Mouse (Mus musculus) lung, embryonic 16.5 days (tissue): ENCODE data around the gene Bphl. TPM values are rescaled to one million over a fixed set of nuclear protein-coding genes. Genes with fewer than 3 reads are reported as not detected.
A peak's percentile ranks its signal among the peaks of the same experiment; 100 is the strongest.
"Not testable (repeated sequence)": the region's sequence is repeated elsewhere in the genome, so short reads cannot be mapped to it uniquely, and the experiment has no call there.

Experiments
- ATAC-seq: fragments of 200-750 bp; cut with Nextera tagmentation; 2 replicates; pipeline ENCODE4 v1.8.0; 2017; ENCODE audit warnings: low read depth, mild to moderate bottlenecking, moderate library complexity
- H3K27ac ChIP-seq: fragments of 300-500 bp; sonication (generic); 2 replicates; pipeline ENCODE4 v1.5.1; 2014; ENCODE audit warnings: mild to moderate bottlenecking, control low read depth, low read length
- H3K27me3 ChIP-seq: fragments of 300-500 bp; sonication (generic); 2 replicates; pipeline ENCODE4 v1.6.1; 2014; ENCODE audit warnings: low read depth, low read length, mixed read lengths; ENCODE audit not compliant: control insufficient read depth, insufficient read depth
- H3K36me3 ChIP-seq: fragments of 300-500 bp; sonication (generic); 2 replicates; pipeline ENCODE4 v1.6.1; 2014; ENCODE audit warnings: low read length; ENCODE audit not compliant: control insufficient read depth, insufficient read depth
- H3K4me1 ChIP-seq: fragments of 300-500 bp; sonication (generic); replicated peaks from 2 replicates; pipeline ENCODE4 v1.6.1; 2014; ENCODE audit warnings: low read length, mixed read lengths; ENCODE audit not compliant: control insufficient read depth, insufficient read depth
- H3K4me2 ChIP-seq: fragments of 300-500 bp; sonication (generic); 2 replicates; pipeline ENCODE4 v1.6.1; 2014; ENCODE audit warnings: low read depth, low read length, control low read depth
- H3K4me3 ChIP-seq: fragments of 300-500 bp; sonication (generic); 2 replicates; pipeline ENCODE4 v1.5.1; 2014; ENCODE audit warnings: mild to moderate bottlenecking, low read length, control low read depth
- H3K9ac ChIP-seq: fragments of 300-500 bp; sonication (generic); 2 replicates; pipeline ENCODE4 v1.6.1; 2014; ENCODE audit warnings: low read length, control low read depth
- H3K9me3 ChIP-seq: fragments of 300-500 bp; sonication (generic); 2 replicates; pipeline ENCODE4 v1.6.1; 2016; ENCODE audit warnings: low read length; ENCODE audit not compliant: control insufficient read depth
- WGBS: fragments of 180-500 bp; shearing (Covaris S2); extraction: QIAGEN DNeasy Blood & Tissue Kit; methylation state at CpG from one replicate; pipeline ENCODE4 v1.1.7; 2014; 5-methylcytosine and 5-hydroxymethylcytosine counted together
- polyA plus RNA-seq: library from polyadenylated mRNA; unstranded; fragments of >200 nt; fragmentation: Nextera tagmentation; extraction: Ambion mirVana; gene quantifications from 2 replicates; pipeline ENCODE4 v1.2.1, GENCODE M21; 2015

The Bphl gene
- polyA plus RNA-seq, 1 experiment from 2014 or later = 70.6 TPM

GRCm38 (mm10) chr13:34062466-34062865, 25.1 kb downstream of the Bphl start:
- no peak overlapping the region for H3K27ac ChIP-seq
- no peaks in the 10 kb centered on the region for H3K27me3 ChIP-seq
- H3K9me3 ChIP-seq = no peaks in the 10 kb centered on the region
- ATAC-seq = 0 out of 2 replicates have a peak, but pooled peaks have one; percentile 54
- no peaks in the 10 kb centered on the region; the same call in 1 of the 2 replicates for H3K4me1 ChIP-seq
- H3K9ac ChIP-seq = no peak overlapping the region
- no peaks in the 10 kb centered on the region for H3K36me3 ChIP-seq
- H3K4me3 ChIP-seq = no peak overlapping the region
- 72% methylated on average over 10 of the region's 10 CpGs for WGBS
- no peak overlapping the region for H3K4me2 ChIP-seq

GRCm38 (mm10) chr13:34066351-34066750, 29.0 kb downstream of the Bphl start:
- H3K4me2 ChIP-seq = no peak overlapping the region
- WGBS = 47% methylated on average over 1 of the region's 1 CpGs
- no peaks in the 10 kb centered on the region for H3K9me3 ChIP-seq
- no peak overlapping the region for H3K27ac ChIP-seq
- no peaks in the 10 kb centered on the region for H3K27me3 ChIP-seq
- H3K9ac ChIP-seq = no peak overlapping the region
- 0 out of 2 replicates have a peak, but pooled peaks have one; percentile 31 for ATAC-seq
- no peak overlapping the region for H3K4me3 ChIP-seq
- H3K36me3 ChIP-seq = no peaks in the 10 kb centered on the region
- peaks cover 5% of the 10 kb centered on the region; the same call in 1 of the 2 replicates for H3K4me1 ChIP-seq

- 35% methylated on average over 4 of the region's 4 CpGs for WGBS
- Histone ChIP-seq H3K27me3 (no peaks in the 10 kb centered on the region), H3K4me2 (no peak overlapping the region), H3K4me1 (peaks cover 5% of the 10 kb centered on the region; the same call in 1 of the 2 replicates), H3K9ac (no peak overlapping the region), H3K9me3 (no peaks in the 10 kb centered on the region), H3K36me3 (peaks cover 2% of the 10 kb centered on the region), H3K4me3 (no peak overlapping the region), H3K27ac (no peak overlapping the region)
- no peak for ATAC-seq
Measured at GRCm38 (mm10) chr13:34070296-34070695, 32.9 kb downstream of the Bphl start.

GRCm38 (mm10) chr13:34071836-34072235, 34.4 kb downstream of the Bphl start:
- no peak overlapping the region for H3K4me2 ChIP-seq
- ATAC-seq = no peak
- no peak overlapping the region for H3K9ac ChIP-seq

GRCm38 (mm10) chr13:34072847-34073246, 35.5 kb downstream of the Bphl start:
- no peaks in the 10 kb centered on the region for H3K9me3 ChIP-seq
- no peaks in the 10 kb centered on the region for H3K27me3 ChIP-seq
- H3K9ac ChIP-seq = no peak overlapping the region
- no peak overlapping the region for H3K4me2 ChIP-seq
- peaks cover 13% of the 10 kb centered on the region for H3K4me1 ChIP-seq
- no peak overlapping the region; the same call in 1 of the 2 replicates for H3K27ac ChIP-seq
- 66% methylated on average over 3 of the region's 3 CpGs for WGBS
- H3K4me3 ChIP-seq = no peak overlapping the region
- ATAC-seq = no peak
- peaks cover 2% of the 10 kb centered on the region for H3K36me3 ChIP-seq

More at GRCm38 (mm10) chr13:34071836-34072235, 34.4 kb downstream of the Bphl start:
- peaks cover 2% of the 10 kb centered on the region for H3K36me3 ChIP-seq
- H3K27me3 ChIP-seq = no peaks in the 10 kb centered on the region
- H3K4me3 ChIP-seq = no peak overlapping the region
- no peak overlapping the region for H3K27ac ChIP-seq
- no peaks in the 10 kb centered on the region for H3K9me3 ChIP-seq
- peaks cover 10% of the 10 kb centered on the region for H3K4me1 ChIP-seq
- 86% methylated on average over 6 of the region's 6 CpGs for WGBS

- 98% methylated on average over 9 of the region's 17 CpGs for WGBS
- H3K4me2 ChIP-seq, H3K36me3 ChIP-seq, ATAC-seq, H3K27me3 ChIP-seq, H3K4me3 ChIP-seq, H3K9me3 ChIP-seq, H3K9ac ChIP-seq, H3K27ac ChIP-seq: not testable (repeated sequence)
- H3K4me1 ChIP-seq = peaks cover 19% of the 10 kb centered on the region
Measured at GRCm38 (mm10) chr13:34074441-34074840, 37.0 kb downstream of the Bphl start.

- WGBS = 85% methylated on average over 6 of the region's 6 CpGs
- H3K27ac ChIP-seq, H3K4me3 ChIP-seq, H3K9me3 ChIP-seq, H3K9ac ChIP-seq, H3K4me2 ChIP-seq, H3K36me3 ChIP-seq, H3K27me3 ChIP-seq, ATAC-seq: not testable (repeated sequence)
- peaks cover 14% of the 10 kb centered on the region for H3K4me1 ChIP-seq
Measured at GRCm38 (mm10) chr13:34075893-34076292, 38.5 kb downstream of the Bphl start.

- Histone ChIP-seq H3K36me3 (peaks cover 2% of the 10 kb centered on the region), H3K4me3 (peak overlapping the region; percentile 75), H3K9me3 (no peaks in the 10 kb centered on the region), H3K27me3 (no peaks in the 10 kb centered on the region), H3K4me2 (peak overlapping the region; percentile 74), H3K4me1 (peaks cover 14% of the 10 kb centered on the region), H3K9ac (peak overlapping the region; percentile 85), H3K27ac (no peak overlapping the region)
- peak; percentile 54 for ATAC-seq
- WGBS = 32% methylated on average over 20 of the region's 20 CpGs
Measured at GRCm38 (mm10) chr13:34076561-34077491, 39.4 kb downstream of the Bphl start.

- peak; percentile 90 for ATAC-seq
- Histone ChIP-seq H3K4me2 (peak within 1 kb of the TSS; percentile 74), H3K9ac (peak within 1 kb of the TSS; percentile 85), H3K9me3 (no peaks in the 10 kb centered on the region), H3K36me3 (peaks cover 2% of the 10 kb centered on the region), H3K27me3 (no peaks in the 10 kb centered on the region), H3K4me3 (peak within 1 kb of the TSS; percentile 75), H3K27ac (peak within 1 kb of the TSS; percentile 41), H3K4me1 (peaks cover 14% of the 10 kb centered on the region)
- WGBS = under 1% methylated on average over 45 of the region's 45 CpGs
Measured at GRCm38 (mm10) chr13:34077492-34078271, 40.3 kb downstream of the Bphl start, which contains the start of gene Tubb2a. Tubb2a (minus strand) TSS chr13:34078007.
